ENCODE assay signal across 16 mouse cellular contexts in the genomic region with DNA sequence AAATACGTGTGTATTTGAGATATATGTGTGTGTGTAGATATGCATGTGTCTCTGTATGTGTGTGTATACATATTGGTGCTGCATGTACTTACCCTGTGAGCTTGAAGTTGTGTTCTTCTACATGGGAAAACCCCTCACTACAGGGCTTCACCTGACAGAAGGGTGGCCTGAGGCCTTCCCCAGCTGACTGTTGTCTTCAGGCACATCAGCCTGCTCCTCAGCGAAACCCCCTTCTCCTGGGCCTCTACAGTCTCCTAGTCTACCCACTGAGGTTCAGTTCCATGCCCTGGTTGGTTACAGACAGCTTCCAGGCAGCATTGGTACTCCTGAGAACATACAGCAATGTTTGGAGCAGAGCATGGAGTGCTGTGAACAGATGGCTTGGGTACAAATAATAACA.
DNase-seq lines count a peak whose midpoint lies in the region; ATAC-seq and TF ChIP-seq lines count a peak whose summit lies in the region.
"Had no signal": no experiment of that assay in that cellular context is flagged by ENCODE, and none has a peak within 500 bp of the region (broad histone marks: within the 10 kb centered on the region; RNA-seq: fewer than 3 reads in every experiment).

No protein-coding gene starts in this region.

- H3K27ac ChIP-seq in gastrocnemius, adult 2 months, result no peak overlapping the region
- 0 out of 2 replicates have a peak overlapping the region, but pooled peaks have one; percentile 83 for H3K27ac ChIP-seq in limb, embryonic 12.5 days
- no peak overlapping the region; the same call in 1 of the 2 replicates for H3K27ac ChIP-seq in stomach, postnatal 0 days (replicated peaks)
- no peak overlapping the region for H3K27ac ChIP-seq in hindbrain, embryonic 11.5 days (ENCODE audit: low read depth, low read length)
- H3K27ac ChIP-seq: liver, embryonic 13.5 days had no signal

- peaks cover 48% of the 10 kb centered on the region for H3K4me1 ChIP-seq in limb, embryonic 12.5 days (replicated peaks)
- H3K4me1 ChIP-seq in stomach, postnatal 0 days (replicated peaks; ENCODE audit: control insufficient read depth, insufficient read depth), result 0 out of 2 replicates have a peak, but pooled peaks cover 5% of the 10 kb centered on the region
- H3K4me1 ChIP-seq in hindbrain, embryonic 11.5 days (replicated peaks; ENCODE audit: control insufficient read depth, insufficient read depth, low read length), result no peaks in the 10 kb centered on the region

- H3K4me3 ChIP-seq in gastrocnemius, adult 2 months, result no peak overlapping the region
- H3K4me3 ChIP-seq in limb, embryonic 12.5 days (replicated peaks), result no peak overlapping the region
- H3K4me3 ChIP-seq in stomach, postnatal 0 days (ENCODE audit: low read depth, low read length), result no peak overlapping the region
- H3K4me3 ChIP-seq in hindbrain, embryonic 11.5 days (ENCODE audit: low read depth, low read length), result no peak overlapping the region
- H3K4me3 ChIP-seq: liver, embryonic 13.5 days had no signal

- peak; percentile 7 for DNase-seq in gastrocnemius, adult 2 months
- no peak for DNase-seq in gastrocnemius, postnatal 10 days
- DNase-seq in thymus, postnatal 0 days (ENCODE audit: low spot score), result peak; percentile 27
- DNase-seq in thymus, postnatal 10 days (ENCODE audit: low spot score in 2 of 2), result no peak
- no peak for DNase-seq in embryo, embryonic 10.5 days (ENCODE audit: low spot score)
- DNase-seq in stomach, postnatal 0 days (ENCODE audit: low spot score), result no peak
- DNase-seq in hindbrain, embryonic 11.5 days (ENCODE audit: low spot score), result no peak
- DNase-seq: adrenal gland, adult 2 months; cerebellum, adult 18-20 months; gastrocnemius, postnatal 14 days; kidney, adult 9 months; layer of hippocampus, postnatal 36 days; liver, embryonic 13.5 days; right cerebral cortex, adult 18-20 months had no signal

- intact Hi-C loops in gastrocnemius, adult 2 months (cut with DNase I), result no loop called here

- H3K4me2 ChIP-seq in limb, embryonic 12.5 days, result no peak overlapping the region
- H3K4me2 ChIP-seq in stomach, postnatal 0 days (replicated peaks; ENCODE audit: low read depth), result no peak overlapping the region
- H3K4me2 ChIP-seq in hindbrain, embryonic 11.5 days (replicated peaks; ENCODE audit: low read depth, low read length), result no peak overlapping the region
- H3K4me2 ChIP-seq: liver, embryonic 13.5 days had no signal

- no peak overlapping the region for H3K9ac ChIP-seq in limb, embryonic 12.5 days (replicated peaks)
- H3K9ac ChIP-seq in stomach, postnatal 0 days (ENCODE audit: low read length), result no peak overlapping the region
- no peak overlapping the region for H3K9ac ChIP-seq in hindbrain, embryonic 11.5 days (ENCODE audit: low read depth, low read length)
- H3K9ac ChIP-seq: liver, embryonic 13.5 days had no signal

- TF ChIP-seq EP300 in stomach, postnatal 0 days (optimal IDR thresholded peaks at IDR 0.05), result no peak

- no peak for ATAC-seq in limb, embryonic 12.5 days (ENCODE audit: insufficient number of reproducible peaks, insufficient read depth, low FRiP score, low TSS enrichment, low read depth)
- no peak for ATAC-seq in stomach, postnatal 0 days (ENCODE audit: low FRiP score, low TSS enrichment)
- no peak for ATAC-seq in hindbrain, embryonic 11.5 days (ENCODE audit: low FRiP score)
- ATAC-seq: hindbrain, embryonic 16.5 days had no signal

- TF ChIP-seq CTCF in gastrocnemius, adult 2 months (IDR thresholded peaks at IDR 0.05), result no peak
- no peak for TF ChIP-seq CTCF in stomach, postnatal 0 days (IDR thresholded peaks at IDR 0.05; ENCODE audit: low read depth)

- WGBS in limb, embryonic 12.5 days, result 89% methylated on average over 2 of the region's 2 CpGs
- WGBS in stomach, postnatal 0 days, result 90% methylated on average over 2 of the region's 2 CpGs
- WGBS in hindbrain, embryonic 11.5 days, result 77% methylated on average over 2 of the region's 2 CpGs

- H3K9me3 ChIP-seq in limb, embryonic 12.5 days, result no peaks in the 10 kb centered on the region
- no peaks in the 10 kb centered on the region for H3K9me3 ChIP-seq in stomach, postnatal 0 days (ENCODE audit: control insufficient read depth, low read length)
- H3K9me3 ChIP-seq in hindbrain, embryonic 11.5 days (ENCODE audit: control insufficient read depth, low read length), result no peaks in the 10 kb centered on the region
- H3K9me3 ChIP-seq: liver, embryonic 13.5 days had no signal

- H3K36me3 ChIP-seq in limb, embryonic 12.5 days, result peaks cover 17% of the 10 kb centered on the region; the same call in 1 of the 2 replicates
- no peaks in the 10 kb centered on the region for H3K36me3 ChIP-seq in stomach, postnatal 0 days (ENCODE audit: control insufficient read depth, insufficient read depth, low read length)
- no peaks in the 10 kb centered on the region for H3K36me3 ChIP-seq in hindbrain, embryonic 11.5 days (ENCODE audit: control insufficient read depth, insufficient read depth, low read length)
- H3K36me3 ChIP-seq: liver, embryonic 13.5 days had no signal

- H3K27me3 ChIP-seq in limb, embryonic 12.5 days, result no peaks in the 10 kb centered on the region
- no peaks in the 10 kb centered on the region for H3K27me3 ChIP-seq in stomach, postnatal 0 days (ENCODE audit: control insufficient read depth, insufficient read depth, low read length)
- no peaks in the 10 kb centered on the region for H3K27me3 ChIP-seq in hindbrain, embryonic 11.5 days (ENCODE audit: control insufficient read depth, insufficient read depth, low read length)

Comparison
In these comparisons a context has a peak if more than half of its experiments do, and no peak if none do; other contexts are left out.
1. DNase-seq: peak in gastrocnemius, adult 2 months (single experiment) and thymus, postnatal 0 days (single experiment); none in gastrocnemius, postnatal 10 days (single experiment), thymus, postnatal 10 days (0 of 2), embryo, embryonic 10.5 days (single experiment), stomach, postnatal 0 days (single experiment) and hindbrain, embryonic 11.5 days (single experiment).